Mouse (Mus musculus) bone marrow, adult 2 months (tissue): ENCODE data around the gene Crebl2. TPM values are rescaled to one million over a fixed set of nuclear protein-coding genes. Genes with fewer than 3 reads are reported as not detected.
A peak's percentile ranks its signal among the peaks of the same experiment; 100 is the strongest.

ENCODE experiments used
- H3K27ac ChIP-seq: fragments of 200-500 bp; 2 replicates; pipeline ENCODE4 v1.5.1; 2012; ENCODE audit warnings: low read depth, mild to moderate bottlenecking, control low read depth, inconsistent platforms, low read length; ENCODE audit not compliant: control insufficient read depth, poor library complexity, insufficient read depth
- H3K4me1 ChIP-seq: fragments of 200-500 bp; 2 replicates; pipeline ENCODE4 v1.6.1; 2011; ENCODE audit warnings: low read length; ENCODE audit not compliant: control insufficient read depth, insufficient read depth
- H3K4me3 ChIP-seq: fragments of 200-500 bp; replicated peaks from 2 replicates; pipeline ENCODE3; 2011; ENCODE audit warnings: mild to moderate bottlenecking, low read depth, low read length, control low read depth; ENCODE audit not compliant: control insufficient read depth
- CTCF ChIP-seq: fragments of 200-500 bp; IDR thresholded peaks from 2 replicates; pipeline ENCODE4 v1.5.1; 2011; ENCODE audit warnings: low read length, control low read depth; ENCODE audit not compliant: control insufficient read depth, insufficient read depth
- POLR2A ChIP-seq: fragments of 200-500 bp; IDR thresholded peaks from 2 replicates; pipeline ENCODE4 v1.6.1; 2011; ENCODE audit warnings: low read depth, mild to moderate bottlenecking, control low read depth, low read length, borderline replicate concordance; ENCODE audit not compliant: control insufficient read depth
- WGBS: fragments of 180-500 bp; shearing (Covaris S2); methylation state at CpG from one replicate; pipeline ENCODE4 v1.1.7; 2018; 5-methylcytosine and 5-hydroxymethylcytosine counted together
- polyA plus RNA-seq: library from polyadenylated mRNA; stranded (reverse); fragments of >200 nt; gene quantifications from 2 replicates; pipeline ENCODE4 v1.2.4, GENCODE M21; 2011; ENCODE audit warnings: low replicate concordance; ENCODE audit not compliant: missing spikeins, insufficient read depth, insufficient read length

Gene Crebl2
- polyA plus RNA-seq, 1 experiment: 8.3 TPM

- TF ChIP-seq CTCF (no peak), POLR2A (no peak)
- no peak overlapping the region for H3K27ac ChIP-seq
- 82% methylated on average over 6 of the region's 6 CpGs for WGBS
- no peak overlapping the region for H3K4me3 ChIP-seq
- no peaks in the 10 kb centered on the region for H3K4me1 ChIP-seq
Measured at GRCm38 (mm10) chr6:134859021-134859420, 29.1 kb downstream of the Crebl2 start.

- 83% methylated on average over 4 of the region's 4 CpGs for WGBS
- H3K4me3 ChIP-seq: no peak overlapping the region
- H3K27ac ChIP-seq: no peak overlapping the region
- H3K4me1 ChIP-seq: no peaks in the 10 kb centered on the region
- TF ChIP-seq CTCF (no peak), POLR2A (no peak)
Measured at GRCm38 (mm10) chr6:134860275-134860674, 30.3 kb downstream of the Crebl2 start.

- Histone ChIP-seq H3K27ac (no peak overlapping the region), H3K4me1 (no peaks in the 10 kb centered on the region), H3K4me3 (no peak overlapping the region)
- no peak for TF ChIP-seq POLR2A
- 92% methylated on average over 12 of the region's 12 CpGs for WGBS
Measured at GRCm38 (mm10) chr6:134861386-134861785, 31.4 kb downstream of the Crebl2 start.

- no peak overlapping the region for H3K4me3 ChIP-seq
- WGBS: 61% methylated on average over 13 of the region's 13 CpGs
- TF ChIP-seq POLR2A (no peak), CTCF (no peak)
- no peak overlapping the region for H3K27ac ChIP-seq
- no peaks in the 10 kb centered on the region for H3K4me1 ChIP-seq
Measured at GRCm38 (mm10) chr6:134862671-134863104, 32.7 kb downstream of the Crebl2 start.

GRCm38 (mm10) chr6:134863146-134863545 lies 33.2 kb downstream of the Crebl2 start:
- no peaks in the 10 kb centered on the region for H3K4me1 ChIP-seq
- TF ChIP-seq POLR2A (no peak), CTCF (peak; percentile 86)
- H3K27ac ChIP-seq: no peak overlapping the region
- 5% methylated on average over 19 of the region's 19 CpGs for WGBS
- no peak overlapping the region for H3K4me3 ChIP-seq

GRCm38 (mm10) chr6:134866113-134866512 lies 36.2 kb downstream of the Crebl2 start:
- no peaks in the 10 kb centered on the region; the same call in 1 of the 2 replicates for H3K4me1 ChIP-seq
- H3K27ac ChIP-seq: no peak overlapping the region
- WGBS: 88% methylated on average over 7 of the region's 7 CpGs
- TF ChIP-seq CTCF (no peak), POLR2A (no peak)
- no peak overlapping the region for H3K4me3 ChIP-seq

- WGBS: 85% methylated on average over 3 of the region's 3 CpGs
- no peak overlapping the region for H3K27ac ChIP-seq
- no peaks in the 10 kb centered on the region; the same call in 1 of the 2 replicates for H3K4me1 ChIP-seq
- no peak for TF ChIP-seq CTCF
- no peak for TF ChIP-seq POLR2A
- H3K4me3 ChIP-seq: no peak overlapping the region
Measured at GRCm38 (mm10) chr6:134867325-134867724, 37.4 kb downstream of the Crebl2 start.

GRCm38 (mm10) chr6:134870209-134870742 lies 40.3 kb downstream of the Crebl2 start:
- H3K27ac ChIP-seq: peak overlapping the region; percentile 41; the same call in 1 of the 2 replicates
- H3K4me1 ChIP-seq: no peaks in the 10 kb centered on the region; the same call in 1 of the 2 replicates
- TF ChIP-seq CTCF (no peak), POLR2A (no peak)
- WGBS: 82% methylated on average over 12 of the region's 12 CpGs
- no peak overlapping the region for H3K4me3 ChIP-seq

- Histone ChIP-seq H3K4me3 (no peak overlapping the region), H3K27ac (no peak overlapping the region), H3K4me1 (no peaks in the 10 kb centered on the region; the same call in 1 of the 2 replicates)
- WGBS: 66% methylated on average over 4 of the region's 4 CpGs
- no peak for TF ChIP-seq CTCF
- no peak for TF ChIP-seq POLR2A
Measured at GRCm38 (mm10) chr6:134870887-134871286, 40.9 kb downstream of the Crebl2 start.
